Mouse (Mus musculus) T-helper 2 cell (primary cell): ENCODE results near the gene Vwf.

Source experiments
- in situ Hi-C: fragments of 300-600 bp; cut with MboI, MseI; formaldehyde crosslinking; loops from one replicate; pipeline ENCODE4 v1.15.1; 2025; ENCODE audit warnings: high pct_unique_total_duplicates

The Vwf gene

GRCm38 (mm10) chr6:125541296-125541695, 5.3 kb upstream of the Vwf start:
- in situ Hi-C loops: no loop called here

GRCm38 (mm10) chr6:125548406-125548805, 1.8 kb downstream of the Vwf start:
- in situ Hi-C loops: no loop called here

GRCm38 (mm10) chr6:125550172-125550571, 3.6 kb downstream of the Vwf start:
- in situ Hi-C loops: loop anchor here (25.0 kb wide), 1 partner anchor 1238 kb away; the partner anchor contains the start of gene Cd163

GRCm38 (mm10) chr6:125552760-125553159, 6.2 kb downstream of the Vwf start:
- in situ Hi-C loops: loop anchor here (25.0 kb wide), 1 partner anchor 1240 kb away; the partner anchor contains the start of gene Cd163

GRCm38 (mm10) chr6:125553551-125553950, 7.0 kb downstream of the Vwf start:
- in situ Hi-C loops: loop anchor here (25.0 kb wide), 1 partner anchor 1241 kb away; the partner anchor contains the start of gene Cd163

DNA sequence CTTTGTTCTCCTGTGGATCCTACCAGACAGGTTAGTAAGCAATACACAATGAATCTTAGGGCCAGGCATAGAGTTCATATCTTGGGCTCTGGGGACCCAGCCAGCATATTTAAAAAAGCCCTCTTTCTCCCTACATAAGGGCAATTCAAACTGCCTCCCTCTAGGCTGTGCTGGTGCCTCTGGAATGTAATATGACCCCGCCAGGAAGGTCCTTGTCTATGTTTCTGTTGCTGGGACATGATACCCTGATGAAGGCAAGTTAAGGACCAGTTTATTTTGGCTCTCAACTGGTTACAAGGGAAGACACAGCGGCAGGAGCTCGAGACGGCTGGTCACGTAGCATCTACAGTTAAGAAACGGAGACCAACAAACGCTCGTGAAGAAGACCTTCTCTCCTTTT, 12.3 kb downstream of the Vwf start:
- in situ Hi-C loops: loop anchor here (25.0 kb wide), 1 partner anchor 1247 kb away; the partner anchor contains the start of gene Cd163

DNA sequence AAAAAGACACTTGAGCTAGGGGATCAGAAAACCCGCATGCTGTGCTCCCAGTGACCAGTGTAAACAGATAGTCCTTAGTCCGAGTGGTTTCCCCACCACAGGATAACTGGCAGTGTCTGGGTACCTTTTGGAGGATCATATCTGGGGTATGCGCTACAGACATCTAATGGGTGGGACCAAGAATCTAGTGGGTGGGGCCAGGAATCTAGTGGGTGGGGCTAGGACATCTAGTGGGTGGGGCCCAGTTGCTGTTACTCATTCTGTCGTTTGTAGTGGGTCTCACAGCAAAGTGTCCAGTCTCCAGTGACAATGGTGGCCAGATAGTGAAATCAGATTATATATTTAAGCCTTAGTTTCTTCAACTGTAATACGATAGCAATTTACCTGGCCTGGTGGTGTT, 14.5 kb downstream of the Vwf start:
- in situ Hi-C loops: loop anchor here (25.0 kb wide), 1 partner anchor 1249 kb away; the partner anchor contains the start of gene Cd163

DNA sequence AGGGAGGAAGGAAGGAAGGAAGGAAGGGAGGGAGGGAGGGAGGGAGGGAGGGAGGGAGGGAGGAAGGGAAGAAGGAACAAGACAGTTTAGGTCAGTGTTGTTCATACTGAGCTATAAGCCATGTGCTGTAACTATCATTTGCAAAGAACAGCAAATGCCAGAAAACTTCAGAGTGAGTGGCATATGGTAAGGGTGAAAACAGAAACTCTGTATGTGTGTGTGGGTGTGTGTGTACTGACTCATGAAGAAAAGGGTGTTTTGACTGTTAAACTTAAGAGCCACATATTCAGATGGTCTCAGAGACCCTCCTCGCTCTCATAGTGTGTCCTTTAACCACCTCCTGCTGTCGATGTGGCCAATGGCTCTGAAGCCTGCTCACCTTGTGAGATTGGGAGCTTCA, 14.9 kb downstream of the Vwf start:
- in situ Hi-C loops: loop anchor here (25.0 kb wide), 1 partner anchor 1249 kb away; the partner anchor contains the start of gene Cd163

GRCm38 (mm10) chr6:125564812-125565281, 18.3 kb downstream of the Vwf start:
- in situ Hi-C loops: loop anchor here (25.0 kb wide), 1 partner anchor 1253 kb away; the partner anchor contains the start of gene Cd163

DNA sequence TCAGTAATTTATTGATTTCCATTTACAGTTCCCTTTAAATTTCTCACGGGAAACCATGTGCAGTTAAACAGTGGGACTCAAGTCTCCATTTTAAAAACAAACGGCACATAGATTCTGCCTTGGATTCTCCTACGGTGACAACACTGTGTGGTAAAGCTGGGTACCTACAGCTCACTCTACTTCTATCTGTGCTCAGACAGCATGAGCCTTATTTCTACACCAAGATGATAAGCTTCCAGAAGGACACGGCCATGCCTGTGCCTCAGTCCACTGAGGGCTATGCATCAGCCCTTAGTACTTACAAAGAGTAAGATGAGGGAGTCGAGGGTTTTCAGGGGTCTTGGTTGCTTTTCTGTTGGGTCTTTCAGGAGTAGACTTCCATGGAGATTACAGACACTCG, 18.8 kb downstream of the Vwf start:
- in situ Hi-C loops: loop anchor here (25.0 kb wide), 1 partner anchor 1253 kb away; the partner anchor contains the start of gene Cd163

GRCm38 (mm10) chr6:125566656-125567055, 20.1 kb downstream of the Vwf start:
- in situ Hi-C loops: loop anchor here (25.0 kb wide), 1 partner anchor 1254 kb away; the partner anchor contains the start of gene Cd163

- in situ Hi-C loops: loop anchor here (25.0 kb wide), 1 partner anchor 1256 kb away; the partner anchor contains the start of gene Cd163
Measured at GRCm38 (mm10) chr6:125568381-125568780, 21.8 kb downstream of the Vwf start.

GRCm38 (mm10) chr6:125572291-125573188, 26.0 kb downstream of the Vwf start:
- in situ Hi-C loops: loop anchor here (5.0 to 25.0 kb wide), 2 partner anchors 85 to 1260 kb away; partner anchors contain the start of gene Cd163

GRCm38 (mm10) chr6:125573189-125573928, 26.8 kb downstream of the Vwf start:
- in situ Hi-C loops: loop anchor here (5.0 to 25.0 kb wide), 2 partner anchors 86 to 1261 kb away; partner anchors contain the start of gene Cd163

DNA sequence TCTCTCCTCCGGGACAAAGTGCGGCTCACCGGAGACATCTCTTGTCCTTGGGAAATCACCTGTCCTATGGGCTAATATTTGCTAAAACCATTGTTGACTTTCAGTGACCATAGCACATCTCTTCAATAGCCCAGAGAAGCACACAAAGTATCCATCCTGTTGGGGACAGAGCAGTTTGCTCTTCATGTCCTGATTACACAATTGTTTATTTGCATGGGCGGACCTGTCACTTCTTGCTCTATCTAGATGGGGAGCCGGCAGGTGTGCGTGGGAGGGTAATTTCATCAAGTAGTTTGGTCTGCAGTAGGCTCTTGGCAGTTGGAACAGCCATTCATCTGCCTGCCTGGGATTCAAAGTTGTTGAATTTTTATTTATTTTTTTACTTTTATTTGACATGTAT, 28.5 kb downstream of the Vwf start:
- in situ Hi-C loops: no loop called here

DNA sequence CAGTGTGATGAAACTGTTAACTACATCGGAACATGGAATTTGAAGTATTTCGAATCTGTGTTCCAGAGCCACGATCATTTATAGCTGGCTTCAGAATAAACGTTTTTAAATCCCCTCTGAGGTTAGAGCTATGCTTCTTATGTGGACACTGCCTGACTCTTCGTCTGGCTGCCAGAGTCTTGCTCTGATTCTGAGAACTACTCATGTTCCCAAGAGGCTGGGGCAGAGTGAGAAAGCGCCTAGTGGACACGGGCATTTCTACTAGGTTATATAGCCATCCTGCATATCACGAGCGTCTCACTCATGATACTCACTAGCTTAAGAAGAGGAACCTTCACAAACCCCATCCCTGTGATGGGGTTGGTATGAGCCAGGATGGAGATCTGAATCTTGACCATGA, 30.7 kb downstream of the Vwf start:
- in situ Hi-C loops: no loop called here

- in situ Hi-C loops: no loop called here
Measured at GRCm38 (mm10) chr6:125577882-125578646, 31.5 kb downstream of the Vwf start.

GRCm38 (mm10) chr6:125578647-125579011, 32.1 kb downstream of the Vwf start:
- in situ Hi-C loops: no loop called here

DNA sequence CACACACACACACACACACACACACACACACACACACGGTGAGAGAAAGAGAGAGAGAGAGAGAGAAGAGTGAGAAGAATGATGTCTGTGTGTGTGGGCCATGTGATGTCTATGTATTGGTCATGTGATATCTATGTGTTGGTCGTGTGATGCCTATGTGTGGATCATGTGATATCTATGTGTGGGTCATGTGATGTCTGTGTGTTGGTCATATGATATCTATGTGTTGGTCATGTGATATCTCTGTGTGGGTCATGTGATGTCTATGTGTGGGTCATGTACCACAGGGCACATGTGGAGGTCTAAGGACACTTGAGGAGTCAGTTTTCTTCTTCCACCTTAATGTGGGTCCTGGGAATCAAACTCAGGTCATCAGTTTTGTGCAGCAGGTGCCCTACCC, 33.3 kb downstream of the Vwf start:
- in situ Hi-C loops: no loop called here

DNA sequence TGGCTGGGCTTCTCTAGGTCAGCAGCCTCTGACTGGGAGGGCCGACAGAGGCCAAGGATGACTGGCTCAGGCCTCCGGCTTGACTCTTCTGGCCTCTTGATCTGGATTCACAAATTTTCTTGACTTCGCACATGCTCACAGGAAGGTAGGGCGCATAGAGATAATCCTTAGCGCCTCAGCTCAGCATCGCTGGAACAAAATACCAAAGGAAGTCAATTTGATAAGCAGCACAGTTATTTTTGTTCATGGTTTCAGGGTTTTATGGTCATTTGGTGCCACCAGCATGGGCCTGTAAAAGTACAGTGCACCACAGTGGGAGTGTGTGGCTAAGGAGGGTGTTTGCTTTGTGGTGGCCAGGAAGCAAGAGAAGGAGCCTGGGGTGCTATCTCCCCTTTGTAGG, 37.1 kb downstream of the Vwf start:
- in situ Hi-C loops: no loop called here

GRCm38 (mm10) chr6:125584266-125584665, 37.7 kb downstream of the Vwf start:
- in situ Hi-C loops: no loop called here
